Mouse (Mus musculus) forebrain, embryonic 16.5 days (tissue): Measurements from ENCODE around the gene Zbtb42. TPM values are rescaled to one million over a fixed set of nuclear protein-coding genes. Genes with fewer than 3 reads are reported as not detected.

Experiments used
- ATAC-seq: fragments of 200-750 bp; cut with Nextera tagmentation; 2 replicates; pipeline ENCODE4 v1.8.0; 2017; ENCODE audit warnings: mild to moderate bottlenecking, moderate library complexity
- H3K27ac ChIP-seq: fragments of 300-500 bp; sonication (generic); 2 replicates; pipeline ENCODE4 v1.5.1; 2014; ENCODE audit warnings: low read length, control low read depth
- H3K27me3 ChIP-seq: fragments of 300-500 bp; sonication (generic); replicated peaks from 2 replicates; pipeline ENCODE4 v1.6.1; 2014; ENCODE audit warnings: low read length; ENCODE audit not compliant: control insufficient read depth, insufficient read depth
- H3K36me3 ChIP-seq: fragments of 300-500 bp; sonication (generic); 2 replicates; pipeline ENCODE4 v1.6.1; 2014; ENCODE audit not compliant: control insufficient read depth, insufficient read depth
- H3K4me1 ChIP-seq: fragments of 300-500 bp; sonication (generic); replicated peaks from 2 replicates; pipeline ENCODE4 v1.6.1; 2014; ENCODE audit warnings: low read length; ENCODE audit not compliant: control insufficient read depth, insufficient read depth
- H3K4me2 ChIP-seq: fragments of 300-500 bp; sonication (generic); 2 replicates; pipeline ENCODE4 v1.6.1; 2014; ENCODE audit warnings: mild to moderate bottlenecking, low read length, control low read depth
- H3K4me3 ChIP-seq: fragments of 300-500 bp; sonication (generic); replicated peaks from 2 replicates; pipeline ENCODE4 v1.5.1; 2014; ENCODE audit warnings: mild to moderate bottlenecking, low read length, control low read depth
- H3K9ac ChIP-seq: fragments of 300-500 bp; sonication (generic); replicated peaks from 2 replicates; pipeline ENCODE4 v1.6.1; 2014; ENCODE audit warnings: low read depth, low read length, control low read depth
- H3K9me3 ChIP-seq: fragments of 300-500 bp; sonication (generic); 2 replicates; pipeline ENCODE4 v1.6.1; 2016; ENCODE audit warnings: low read length; ENCODE audit not compliant: control insufficient read depth
- WGBS: fragments of 180-500 bp; shearing (Covaris S2); extraction: QIAGEN DNeasy Blood & Tissue Kit; methylation state at CpG from one replicate; pipeline ENCODE4 v1.1.7; 2014; 5-methylcytosine and 5-hydroxymethylcytosine counted together
- polyA plus RNA-seq: library from polyadenylated mRNA; unstranded; fragments of >200 nt; fragmentation: Nextera tagmentation; extraction: Ambion mirVana; gene quantifications from 2 replicates; pipeline ENCODE4 v1.2.1, GENCODE M21; 2015

The Zbtb42 gene
- polyA plus RNA-seq, 1 experiment from 2014 or later, result 0.92 TPM

GRCm38 (mm10) chr12:112659109-112659508, 19.5 kb upstream of the Zbtb42 start:
- no peaks in the 10 kb centered on the region for H3K9me3 ChIP-seq
- peaks cover 39% of the 10 kb centered on the region for H3K4me1 ChIP-seq
- H3K9ac ChIP-seq, result no peak overlapping the region
- H3K36me3 ChIP-seq, result peaks cover 33% of the 10 kb centered on the region
- no peak for ATAC-seq
- no peak overlapping the region for H3K4me3 ChIP-seq
- no peak overlapping the region for H3K4me2 ChIP-seq
- no peak overlapping the region for H3K27ac ChIP-seq
- 84% methylated on average over 6 of the region's 6 CpGs for WGBS
- H3K27me3 ChIP-seq, result no peaks in the 10 kb centered on the region

GRCm38 (mm10) chr12:112660576-112661326, 17.9 kb upstream of the Zbtb42 start:
- WGBS, result 27% methylated on average over 5 of the region's 5 CpGs
- H3K36me3 ChIP-seq, result peaks cover 33% of the 10 kb centered on the region
- H3K9me3 ChIP-seq, result no peaks in the 10 kb centered on the region
- H3K27me3 ChIP-seq, result no peaks in the 10 kb centered on the region
- ATAC-seq, result peak; percentile 49
- H3K4me2 ChIP-seq, result no peak overlapping the region
- H3K27ac ChIP-seq, result peak overlapping the region; percentile 63
- H3K4me1 ChIP-seq, result peaks cover 56% of the 10 kb centered on the region
- H3K4me3 ChIP-seq, result no peak overlapping the region
- peak overlapping the region; percentile 35; the same call in 1 of the 2 replicates for H3K9ac ChIP-seq

- ATAC-seq, result no peak
- Histone ChIP-seq H3K4me2 (no peak overlapping the region), H3K36me3 (peaks cover 29% of the 10 kb centered on the region)
Observed at GRCm38 (mm10) chr12:112661327-112661605, 17.4 kb upstream of the Zbtb42 start.

GRCm38 (mm10) chr12:112661851-112662250, 16.8 kb upstream of the Zbtb42 start:
- no peak for ATAC-seq
- H3K4me1 ChIP-seq, result peaks cover 66% of the 10 kb centered on the region
- H3K9me3 ChIP-seq, result no peaks in the 10 kb centered on the region
- H3K27ac ChIP-seq, result peak overlapping the region; percentile 63; the same call in 1 of the 2 replicates
- no peak overlapping the region for H3K9ac ChIP-seq
- H3K36me3 ChIP-seq, result peaks cover 25% of the 10 kb centered on the region
- H3K27me3 ChIP-seq, result no peaks in the 10 kb centered on the region
- WGBS, result 82% methylated on average over 9 of the region's 9 CpGs
- H3K4me2 ChIP-seq, result no peak overlapping the region
- H3K4me3 ChIP-seq, result no peak overlapping the region

More at GRCm38 (mm10) chr12:112661327-112661605, 17.4 kb upstream of the Zbtb42 start:
- Histone ChIP-seq H3K9ac (peak overlapping the region; percentile 35; the same call in 1 of the 2 replicates), H3K9me3 (no peaks in the 10 kb centered on the region), H3K27me3 (no peaks in the 10 kb centered on the region), H3K4me3 (no peak overlapping the region), H3K4me1 (peaks cover 61% of the 10 kb centered on the region), H3K27ac (peak overlapping the region; percentile 63)
- WGBS, result 67% methylated on average over 3 of the region's 3 CpGs

- peak overlapping the region; percentile 50 for H3K9ac ChIP-seq
- H3K4me1 ChIP-seq, result peaks cover 75% of the 10 kb centered on the region
- H3K27me3 ChIP-seq, result no peaks in the 10 kb centered on the region
- 30% methylated on average over 11 of the region's 11 CpGs for WGBS
- H3K9me3 ChIP-seq, result no peaks in the 10 kb centered on the region
- ATAC-seq, result no peak
- H3K36me3 ChIP-seq, result peaks cover 21% of the 10 kb centered on the region
- H3K4me3 ChIP-seq, result no peak overlapping the region
- peak overlapping the region; percentile 62 for H3K27ac ChIP-seq
- peak overlapping the region; percentile 3 for H3K4me2 ChIP-seq
Observed at GRCm38 (mm10) chr12:112663303-112663702, 15.3 kb upstream of the Zbtb42 start.

GRCm38 (mm10) chr12:112663716-112664115, 14.9 kb upstream of the Zbtb42 start:
- Histone ChIP-seq H3K9ac (peak overlapping the region; percentile 50), H3K27me3 (no peaks in the 10 kb centered on the region), H3K36me3 (peaks cover 17% of the 10 kb centered on the region), H3K9me3 (no peaks in the 10 kb centered on the region), H3K4me2 (peak overlapping the region; percentile 3), H3K4me3 (no peak overlapping the region), H3K27ac (peak overlapping the region; percentile 62), H3K4me1 (peaks cover 75% of the 10 kb centered on the region)
- WGBS, result 30% methylated on average over 12 of the region's 12 CpGs
- ATAC-seq, result peak; percentile 34

- Histone ChIP-seq H3K9ac (peak overlapping the region; percentile 50), H3K4me2 (peak overlapping the region; percentile 3; the same call in 1 of the 2 replicates), H3K27me3 (no peaks in the 10 kb centered on the region), H3K4me1 (peaks cover 75% of the 10 kb centered on the region), H3K9me3 (no peaks in the 10 kb centered on the region), H3K36me3 (peaks cover 16% of the 10 kb centered on the region), H3K27ac (peak overlapping the region; percentile 62), H3K4me3 (no peak overlapping the region)
- peak; percentile 38 for ATAC-seq
- WGBS, result 6% methylated on average over 2 of the region's 2 CpGs
Observed at GRCm38 (mm10) chr12:112664124-112664523, 14.5 kb upstream of the Zbtb42 start.

- H3K4me3 ChIP-seq, result no peak overlapping the region
- H3K27me3 ChIP-seq, result no peaks in the 10 kb centered on the region
- H3K27ac ChIP-seq, result peak overlapping the region; percentile 74
- H3K36me3 ChIP-seq, result peaks cover 13% of the 10 kb centered on the region
- H3K9me3 ChIP-seq, result no peaks in the 10 kb centered on the region
- ATAC-seq, result no peak
- peaks cover 75% of the 10 kb centered on the region for H3K4me1 ChIP-seq
- H3K4me2 ChIP-seq, result no peak overlapping the region
- WGBS, result 57% methylated on average over 5 of the region's 5 CpGs
- 0 out of 2 replicates have a peak overlapping the region, but pooled peaks have one; percentile 20 for H3K9ac ChIP-seq
Observed at GRCm38 (mm10) chr12:112664656-112665055, 14.0 kb upstream of the Zbtb42 start.

- Histone ChIP-seq H3K9me3 (no peaks in the 10 kb centered on the region), H3K4me3 (no peak overlapping the region), H3K36me3 (peaks cover 17% of the 10 kb centered on the region), H3K27ac (peak overlapping the region; percentile 74), H3K27me3 (no peaks in the 10 kb centered on the region), H3K4me2 (peak overlapping the region; percentile 13), H3K4me1 (peaks cover 73% of the 10 kb centered on the region), H3K9ac (peak overlapping the region; percentile 9)
- ATAC-seq, result peak; percentile 37
- WGBS, result 7% methylated on average over 18 of the region's 18 CpGs
Observed at GRCm38 (mm10) chr12:112665445-112665844, 13.2 kb upstream of the Zbtb42 start.
